Mouse (Mus musculus): ENCODE measurements at regions not wholly inside any gene's neighbourhood (a gene's known extent, or its start where the extent isn't known, plus 50 kb on each side); places are given as distances from the start of the nearest gene placed in this dataset.
A peak's percentile ranks its signal among the peaks of the same experiment; 100 is the strongest.

DNA sequence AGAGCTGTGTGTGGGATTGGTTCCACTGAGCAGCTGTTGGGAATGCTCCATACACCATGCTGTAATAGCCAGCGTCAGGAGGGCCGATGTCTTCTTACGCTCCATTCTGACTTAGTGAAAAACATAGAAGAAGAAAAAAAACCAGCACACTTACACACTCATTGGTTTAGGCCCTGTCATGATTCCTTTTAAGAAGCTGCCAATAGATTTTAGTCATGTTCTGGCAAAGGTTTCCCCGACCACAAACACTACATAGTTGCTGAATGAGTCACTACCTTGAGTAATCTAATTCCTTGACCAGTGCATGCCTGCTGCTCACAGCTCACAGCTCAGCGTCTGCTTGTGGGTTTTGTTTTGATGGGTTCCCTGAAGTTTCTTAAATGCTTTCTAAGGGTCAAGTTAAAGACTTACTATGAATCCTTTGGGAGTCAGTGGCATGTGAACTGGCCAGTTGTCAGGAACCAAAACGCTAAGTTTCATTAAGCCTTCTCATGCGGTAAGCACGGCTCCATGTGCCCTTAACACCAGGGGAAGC is 58.8 kb upstream of the Bach2 start:
- H3K9me3 ChIP-seq (replicated peaks; ENCODE audit: control insufficient read depth, low read length, poor library complexity, severe bottlenecking) = no peaks in the 10 kb centered on the region
- H3K9ac ChIP-seq (ENCODE audit: low read depth, low read length) = no peak overlapping the region
- no peaks in the 10 kb centered on the region for H3K27me3 ChIP-seq (ENCODE audit: control insufficient read depth, insufficient read depth, low read depth, low read length)
- no peak overlapping the region for H3K27ac ChIP-seq (ENCODE audit: low read length)
- H3K4me3 ChIP-seq (ENCODE audit: low read depth, low read length) = no peak overlapping the region
- no peaks in the 10 kb centered on the region for H3K4me1 ChIP-seq (ENCODE audit: control insufficient read depth, insufficient read depth, low read length)
- 0 out of 2 replicates have a peak, but pooled peaks have one; percentile 28 for ATAC-seq
- no peak overlapping the region for H3K4me2 ChIP-seq (ENCODE audit: low read length)
- 57% methylated on average over 8 of the region's 8 CpGs for WGBS
- no peaks in the 10 kb centered on the region for H3K36me3 ChIP-seq (ENCODE audit: control insufficient read depth, insufficient read depth, low read length)

DNA sequence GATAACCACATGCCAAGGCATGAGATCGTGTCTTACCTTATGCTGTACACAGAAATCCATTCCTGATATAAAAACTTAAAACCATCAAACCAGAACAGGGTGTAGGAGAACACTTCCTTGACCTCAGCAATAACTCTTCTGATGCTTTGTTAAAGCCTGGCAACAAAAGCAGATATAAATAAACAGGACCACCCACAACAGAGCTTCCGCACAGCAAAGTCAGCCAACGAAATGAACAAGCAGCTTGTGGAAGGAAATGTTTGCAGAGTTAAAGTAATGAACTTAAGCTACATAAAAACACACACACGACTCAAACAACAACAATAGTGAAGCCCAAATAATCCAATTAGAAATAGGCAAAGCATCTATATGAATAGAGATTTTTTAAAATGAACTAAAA is 54.8 kb upstream of the Bach2 start:
- WGBS = 82% methylated on average over 4 of the region's 4 CpGs
- no peak overlapping the region for H3K4me2 ChIP-seq (ENCODE audit: low read length)
- no peaks in the 10 kb centered on the region for H3K27me3 ChIP-seq (ENCODE audit: control insufficient read depth, insufficient read depth, low read depth, low read length)
- H3K9me3 ChIP-seq (replicated peaks; ENCODE audit: control insufficient read depth, low read length, poor library complexity, severe bottlenecking) = no peaks in the 10 kb centered on the region
- H3K4me3 ChIP-seq (ENCODE audit: low read depth, low read length) = no peak overlapping the region
- H3K4me1 ChIP-seq (ENCODE audit: control insufficient read depth, insufficient read depth, low read length) = no peaks in the 10 kb centered on the region
- ATAC-seq = no peak
- no peak overlapping the region for H3K9ac ChIP-seq (ENCODE audit: low read depth, low read length)
- no peak overlapping the region for H3K27ac ChIP-seq (ENCODE audit: low read length)
- no peaks in the 10 kb centered on the region for H3K36me3 ChIP-seq (ENCODE audit: control insufficient read depth, insufficient read depth, low read length)

DNA sequence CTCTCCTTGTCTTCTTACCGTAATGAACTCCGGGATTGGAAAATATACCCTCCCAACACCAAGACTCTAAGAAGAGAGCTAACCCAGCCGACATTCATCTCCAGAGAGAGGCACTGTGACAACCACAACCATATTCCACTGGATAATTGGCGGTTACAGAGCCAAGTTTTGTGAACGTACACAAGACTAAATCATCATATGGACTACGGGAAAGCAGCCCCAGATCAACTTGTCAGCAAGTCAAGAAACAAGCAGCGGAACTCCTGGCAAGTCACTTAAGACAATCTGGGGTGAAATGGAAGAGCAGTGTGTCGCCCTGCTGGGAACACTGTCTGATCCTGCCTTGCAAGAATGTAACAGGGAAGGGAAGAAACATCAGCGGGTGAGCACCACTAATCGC is 52.6 kb upstream of the Bach2 start:
- Histone ChIP-seq H3K4me2 (ENCODE audit: low read length) (no peak overlapping the region), H3K27ac (ENCODE audit: low read length) (no peak overlapping the region), H3K27me3 (ENCODE audit: control insufficient read depth, insufficient read depth, low read depth, low read length) (no peaks in the 10 kb centered on the region), H3K4me1 (ENCODE audit: control insufficient read depth, insufficient read depth, low read length) (no peaks in the 10 kb centered on the region), H3K9ac (ENCODE audit: low read depth, low read length) (no peak overlapping the region), H3K4me3 (ENCODE audit: low read depth, low read length) (no peak overlapping the region), H3K9me3 (replicated peaks; ENCODE audit: control insufficient read depth, low read length, poor library complexity, severe bottlenecking) (no peaks in the 10 kb centered on the region), H3K36me3 (ENCODE audit: control insufficient read depth, insufficient read depth, low read length) (no peaks in the 10 kb centered on the region)
- no peak for ATAC-seq
- 83% methylated on average over 10 of the region's 10 CpGs for WGBS

DNA sequence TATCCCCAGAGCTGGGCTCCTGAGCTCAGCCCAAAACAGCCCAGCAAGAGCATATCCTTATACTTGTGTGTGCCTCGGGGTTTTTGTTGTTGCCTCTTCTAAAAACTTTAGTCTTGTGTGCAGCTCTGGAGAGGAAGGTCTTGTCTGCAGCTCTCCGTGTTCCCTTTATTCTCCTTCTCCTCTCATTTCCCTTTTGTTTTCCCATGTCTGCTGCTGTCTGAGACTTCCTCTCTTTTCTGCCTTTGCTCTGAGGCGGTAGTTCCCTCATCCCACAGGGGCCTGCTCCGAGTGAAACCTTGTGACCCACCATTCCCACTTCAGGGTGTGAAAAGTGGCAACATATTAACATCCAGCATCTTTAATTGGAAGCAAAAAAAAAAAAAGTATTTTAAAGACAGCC is 51.5 kb upstream of the Bach2 start:
- no peak overlapping the region for H3K4me2 ChIP-seq (ENCODE audit: low read length)
- H3K27ac ChIP-seq (ENCODE audit: low read length) = no peak overlapping the region
- H3K4me1 ChIP-seq (ENCODE audit: control insufficient read depth, insufficient read depth, low read length) = no peaks in the 10 kb centered on the region
- no peaks in the 10 kb centered on the region for H3K9me3 ChIP-seq (replicated peaks; ENCODE audit: control insufficient read depth, low read length, poor library complexity, severe bottlenecking)
- no peaks in the 10 kb centered on the region for H3K27me3 ChIP-seq (ENCODE audit: control insufficient read depth, insufficient read depth, low read depth, low read length)
- 52% methylated on average over 4 of the region's 4 CpGs for WGBS
- no peak overlapping the region for H3K9ac ChIP-seq (ENCODE audit: low read depth, low read length)
- H3K36me3 ChIP-seq (ENCODE audit: control insufficient read depth, insufficient read depth, low read length) = no peaks in the 10 kb centered on the region
- ATAC-seq = no peak
- no peak overlapping the region for H3K4me3 ChIP-seq (ENCODE audit: low read depth, low read length)

DNA sequence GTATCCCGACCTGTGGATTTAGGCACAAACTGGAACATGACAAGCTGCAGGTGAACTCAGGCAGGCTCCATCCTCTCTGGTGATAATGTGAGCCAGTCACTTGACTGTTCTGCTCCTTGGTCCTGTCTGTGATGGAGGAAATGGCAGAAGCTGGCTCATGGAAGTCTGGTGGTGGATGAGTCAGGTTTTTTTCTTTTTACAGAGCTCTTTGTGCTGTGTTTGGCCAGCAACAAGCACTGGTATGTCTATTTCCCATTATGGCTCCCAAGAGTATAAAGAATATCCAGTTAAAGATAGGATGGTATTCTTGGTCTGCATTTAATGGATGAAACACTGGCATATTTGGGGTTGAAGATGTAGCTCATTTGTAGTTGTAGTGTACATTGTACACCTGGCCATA is 50.5 kb upstream of the Bach2 start:
- H3K4me2 ChIP-seq (ENCODE audit: low read length) = no peak overlapping the region
- WGBS = 85% methylated on average over 1 of the region's 1 CpGs
- H3K36me3 ChIP-seq (ENCODE audit: control insufficient read depth, insufficient read depth, low read length) = no peaks in the 10 kb centered on the region
- H3K9me3 ChIP-seq (replicated peaks; ENCODE audit: control insufficient read depth, low read length, poor library complexity, severe bottlenecking) = no peaks in the 10 kb centered on the region
- H3K4me1 ChIP-seq (ENCODE audit: control insufficient read depth, insufficient read depth, low read length) = no peaks in the 10 kb centered on the region
- no peak overlapping the region for H3K27ac ChIP-seq (ENCODE audit: low read length)
- no peaks in the 10 kb centered on the region for H3K27me3 ChIP-seq (ENCODE audit: control insufficient read depth, insufficient read depth, low read depth, low read length)
- no peak overlapping the region for H3K9ac ChIP-seq (ENCODE audit: low read depth, low read length)
- no peak for ATAC-seq
- no peak overlapping the region for H3K4me3 ChIP-seq (ENCODE audit: low read depth, low read length)

DNA sequence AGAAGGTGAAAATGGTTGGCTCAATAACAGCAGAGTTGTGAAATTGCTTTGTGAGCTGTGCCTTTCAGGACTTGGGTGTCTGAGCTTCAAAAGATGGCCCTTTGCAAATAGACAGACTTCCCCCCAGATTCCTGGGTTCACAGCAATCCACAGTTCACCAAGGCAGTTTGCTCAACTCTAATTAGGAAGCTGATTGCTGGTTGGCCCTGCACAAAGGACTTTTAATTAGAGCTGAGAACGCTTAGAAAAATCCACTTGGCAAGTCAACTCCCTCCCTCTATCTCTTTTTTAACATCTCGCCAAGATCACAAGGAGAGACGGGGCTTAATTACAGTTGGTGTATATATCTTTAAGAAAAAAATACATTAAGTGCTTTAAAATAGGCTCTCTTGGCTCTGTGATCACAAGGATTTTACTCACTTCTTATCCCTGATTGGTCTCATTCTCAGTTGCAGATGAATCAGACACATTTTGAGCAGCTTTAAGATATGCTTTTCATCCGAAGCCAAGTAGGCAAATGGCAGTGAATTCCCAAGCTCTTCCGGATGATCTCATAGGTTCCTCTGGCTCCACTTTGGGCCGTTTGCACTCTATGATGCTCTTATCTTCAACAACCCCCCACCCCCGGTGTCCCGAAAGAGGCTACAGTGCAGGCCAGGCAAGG is 49.7 kb upstream of the Bach2 start:
- no peak for ATAC-seq
- Histone ChIP-seq H3K9me3 (replicated peaks; ENCODE audit: control insufficient read depth, low read length, poor library complexity, severe bottlenecking) (no peaks in the 10 kb centered on the region), H3K4me1 (ENCODE audit: control insufficient read depth, insufficient read depth, low read length) (no peaks in the 10 kb centered on the region), H3K27ac (ENCODE audit: low read length) (no peak overlapping the region), H3K27me3 (ENCODE audit: control insufficient read depth, insufficient read depth, low read depth, low read length) (no peaks in the 10 kb centered on the region), H3K36me3 (ENCODE audit: control insufficient read depth, insufficient read depth, low read length) (no peaks in the 10 kb centered on the region), H3K9ac (ENCODE audit: low read depth, low read length) (no peak overlapping the region), H3K4me2 (ENCODE audit: low read length) (no peak overlapping the region), H3K4me3 (ENCODE audit: low read depth, low read length) (no peak overlapping the region)
- 60% methylated on average over 8 of the region's 8 CpGs for WGBS

Data from midbrain, embryonic 16.5 days (tissue).